Mouse (Mus musculus) c-Kit-positive CD71-negative TER-119-negative erythroid progenitor cells, embryonic 14.5 days (primary cell): Measurements from ENCODE around the gene Abcb9.
"Not testable (repeated sequence)": the region's sequence is repeated elsewhere in the genome, so short reads cannot be mapped to it uniquely, and the experiment has no call there.

ENCODE experiments used
- DNase-seq: peaks from one replicate; pipeline ENCODE4 v3.0.0-alpha.2; 2013; ENCODE audit warnings: low read depth

The Abcb9 gene

GRCm38 (mm10) chr5:124059677-124060076 is 35.9 kb downstream of the Abcb9 start:
- no peak for DNase-seq

GRCm38 (mm10) chr5:124058749-124059148 is 36.8 kb downstream of the Abcb9 start:
- DNase-seq: no peak

- no peak for DNase-seq
These were observed 38.6 kb downstream of the Abcb9 start for GRCm38 (mm10) chr5:124056956-124057355.

GRCm38 (mm10) chr5:124056219-124056618 is 39.4 kb downstream of the Abcb9 start:
- no peak for DNase-seq

- not testable (repeated sequence) for DNase-seq
These were observed 43.0 kb downstream of the Abcb9 start for GRCm38 (mm10) chr5:124052641-124053040.

- peak; percentile 75 for DNase-seq
These were observed 43.6 kb downstream of the Abcb9 start for GRCm38 (mm10) chr5:124051899-124052491.

GRCm38 (mm10) chr5:124050095-124051050 is 45.2 kb downstream of the Abcb9 start:
- no peak for DNase-seq

- no peak for DNase-seq
These were observed 46.2 kb downstream of the Abcb9 start for GRCm38 (mm10) chr5:124049249-124050045.

GRCm38 (mm10) chr5:124046741-124047401 is 48.7 kb downstream of the Abcb9 start:
- DNase-seq: no peak

- no peak for DNase-seq
These were observed 50.1 kb downstream of the Abcb9 start for GRCm38 (mm10) chr5:124045453-124046010.

- DNase-seq: no peak
These were observed 51.6 kb downstream of the Abcb9 start for GRCm38 (mm10) chr5:124043999-124044398.

GRCm38 (mm10) chr5:124043212-124043978 is 52.2 kb downstream of the Abcb9 start:
- DNase-seq: no peak

- DNase-seq: no peak
These were observed 54.5 kb downstream of the Abcb9 start for GRCm38 (mm10) chr5:124041097-124041496.

- DNase-seq: no peak
These were observed 56.0 kb downstream of the Abcb9 start for GRCm38 (mm10) chr5:124039602-124040001.

- no peak for DNase-seq
These were observed 58.8 kb downstream of the Abcb9 start for GRCm38 (mm10) chr5:124036836-124037235.

- DNase-seq: no peak
These were observed 59.3 kb downstream of the Abcb9 start for GRCm38 (mm10) chr5:124036341-124036740.

- DNase-seq: no peak
These were observed 59.8 kb downstream of the Abcb9 start for GRCm38 (mm10) chr5:124035806-124036205.

- DNase-seq: no peak
These were observed 60.2 kb downstream of the Abcb9 start for GRCm38 (mm10) chr5:124035406-124035805.

GRCm38 (mm10) chr5:124034471-124034870 is 61.1 kb downstream of the Abcb9 start:
- no peak for DNase-seq

- peak; percentile 78 for DNase-seq
These were observed 63.5 kb downstream of the Abcb9 start, which contains the start of gene Vps37b for GRCm38 (mm10) chr5:124032001-124032508. Gene Vps37b (minus strand): TSS chr5:124032270.
